Mouse (Mus musculus) right cerebral cortex, adult 18-20 months (tissue): ENCODE data around the gene Saxo1.

Experiments
- DNase-seq: peaks from one replicate; pipeline ENCODE4 v3.0.0; 2022; ENCODE audit warnings: mixed read lengths

Saxo1 gene

GRCm38 (mm10) chr4:86558228-86558627 is at the start of gene Saxo1:
Gene Saxo1 (minus strand): TSS chr4:86558328.
- DNase-seq = no peak

GRCm38 (mm10) chr4:86591304-86591703 is 33.2 kb upstream of the Saxo1 start:
- DNase-seq = no peak

DNA sequence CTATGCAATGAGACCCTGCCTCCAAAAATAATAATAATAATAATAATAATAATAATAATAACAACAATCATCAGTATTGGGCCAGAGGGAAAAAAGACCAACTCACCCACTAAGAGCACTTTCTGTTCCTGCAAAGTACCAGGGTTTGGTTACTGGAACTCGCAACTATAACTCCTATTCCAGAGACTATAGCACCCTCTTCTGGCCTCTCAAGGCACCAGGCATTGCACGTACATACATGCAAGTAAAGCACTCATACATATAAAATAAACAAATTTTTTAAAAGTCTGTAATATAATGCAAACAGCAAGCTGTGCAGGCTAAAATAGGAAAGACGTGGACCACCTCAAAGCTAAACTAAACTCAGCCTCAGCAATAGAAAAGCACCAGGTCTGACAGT is 30.1 kb upstream of the Saxo1 start:
- DNase-seq = no peak

GRCm38 (mm10) chr4:86580591-86580990 is 22.5 kb upstream of the Saxo1 start:
- no peak for DNase-seq

- no peak for DNase-seq
Measured at GRCm38 (mm10) chr4:86580056-86580455, 21.9 kb upstream of the Saxo1 start.

- DNase-seq = no peak
Measured at GRCm38 (mm10) chr4:86576630-86577225, 18.6 kb upstream of the Saxo1 start.

DNA sequence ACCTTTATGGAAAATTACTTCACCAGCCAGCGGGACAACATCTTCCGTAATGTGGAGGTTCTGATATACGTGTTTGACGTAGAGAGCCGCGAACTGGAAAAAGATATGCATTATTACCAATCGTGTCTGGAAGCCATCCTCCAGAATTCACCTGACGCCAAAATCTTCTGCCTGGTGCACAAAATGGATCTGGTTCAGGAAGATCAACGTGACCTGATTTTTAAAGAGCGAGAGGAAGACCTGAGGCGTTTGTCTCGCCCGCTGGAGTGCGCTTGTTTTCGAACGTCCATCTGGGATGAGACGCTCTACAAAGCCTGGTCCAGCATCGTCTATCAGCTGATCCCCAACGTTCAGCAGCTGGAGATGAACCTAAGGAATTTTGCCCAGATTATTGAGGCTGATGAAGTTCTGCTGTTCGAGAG is 18.0 kb upstream of the Saxo1 start:
- peak; percentile 48 for DNase-seq

- peak; percentile 95 for DNase-seq
Measured at GRCm38 (mm10) chr4:86575283-86575983, 17.3 kb upstream of the Saxo1 start, which contains the start of gene Rraga. Gene Rraga (plus strand): TSS chr4:86575668.

- DNase-seq = no peak
Measured at GRCm38 (mm10) chr4:86574939-86575282, 16.8 kb upstream of the Saxo1 start.

- no peak for DNase-seq
Measured at GRCm38 (mm10) chr4:86561061-86561460, 2.9 kb upstream of the Saxo1 start.

DNA sequence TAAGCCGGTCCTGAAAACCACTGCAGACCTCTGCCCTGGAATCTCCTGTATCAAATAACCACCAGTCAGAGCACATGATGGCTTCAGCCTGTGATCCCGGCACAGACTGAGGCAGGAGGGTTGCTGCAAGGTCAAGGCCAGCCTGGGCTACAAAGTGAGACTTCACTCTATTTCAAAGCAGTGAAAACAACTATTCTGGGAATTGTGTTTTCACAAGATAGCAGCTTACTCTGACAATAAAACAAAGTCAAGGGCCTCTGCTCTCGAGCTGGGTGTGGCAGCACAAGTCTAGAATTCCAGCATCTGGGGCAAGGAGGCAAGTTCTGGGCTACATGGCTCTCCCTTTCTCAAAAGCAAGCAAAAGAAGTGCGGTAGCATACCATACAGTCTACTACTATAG is 878 bp upstream of the Saxo1 start:
- DNase-seq = no peak

DNA sequence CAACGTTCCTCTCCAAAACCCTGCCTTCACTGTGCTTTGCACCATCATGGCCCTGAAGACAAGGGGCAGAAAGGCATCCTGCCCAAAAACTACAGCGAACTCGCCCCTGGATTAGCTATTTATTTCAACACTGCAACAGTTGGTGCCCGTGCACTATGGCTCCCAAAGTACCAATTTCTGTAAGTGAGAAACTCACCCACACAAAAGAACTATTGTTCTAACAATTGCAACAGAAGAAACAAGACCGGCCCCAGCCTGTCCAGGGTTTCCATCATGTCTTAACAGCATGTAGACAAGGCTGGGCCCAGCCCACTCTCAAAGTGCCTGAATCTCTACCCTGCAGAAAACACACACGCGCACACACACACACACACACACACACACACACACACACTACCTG is 757 bp downstream of the Saxo1 start:
- DNase-seq = no peak

- peak; percentile 13 for DNase-seq
Measured at GRCm38 (mm10) chr4:86555035-86555707, 3.0 kb downstream of the Saxo1 start.

DNA sequence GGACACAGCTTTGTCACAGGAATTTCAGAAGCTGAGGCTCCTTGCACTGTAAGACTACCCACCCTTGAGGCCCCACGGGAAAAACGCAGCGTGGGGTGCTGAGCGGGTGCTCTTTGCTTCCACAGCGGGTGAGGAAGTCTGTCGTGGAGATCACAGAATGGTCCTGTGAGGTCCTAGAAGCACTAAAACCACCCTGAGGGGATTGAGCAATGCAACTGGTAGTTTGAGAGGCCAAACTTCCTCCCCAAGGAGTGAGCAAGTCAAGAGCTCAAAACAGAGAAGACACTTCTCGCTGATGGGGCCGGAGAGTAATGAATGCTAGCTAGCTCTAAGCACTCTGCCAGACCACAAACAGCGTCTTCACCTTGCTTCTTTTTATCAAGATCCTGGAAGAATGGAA is 9.8 kb downstream of the Saxo1 start:
- no peak for DNase-seq

- no peak for DNase-seq
Measured at GRCm38 (mm10) chr4:86545615-86546014, 12.5 kb downstream of the Saxo1 start.

DNA sequence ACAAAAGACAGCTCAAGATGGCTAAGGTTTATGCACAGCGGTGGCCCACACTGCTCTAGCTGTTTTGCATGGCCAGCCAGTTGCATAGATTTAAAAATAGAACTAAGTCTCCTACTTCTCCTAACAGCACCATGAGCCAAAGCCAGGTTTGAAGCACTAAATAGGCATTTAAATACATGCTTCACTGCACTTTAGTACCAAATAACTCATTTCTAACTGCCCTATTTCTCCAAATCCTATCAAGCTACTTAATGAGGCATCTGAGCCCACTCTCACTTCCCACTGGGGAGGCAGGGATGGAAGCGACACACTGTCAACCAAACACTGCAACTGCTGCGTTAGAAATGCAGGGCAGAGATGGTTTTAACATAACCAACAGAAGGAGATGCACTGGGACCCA is 14.1 kb downstream of the Saxo1 start:
- no peak for DNase-seq

DNA sequence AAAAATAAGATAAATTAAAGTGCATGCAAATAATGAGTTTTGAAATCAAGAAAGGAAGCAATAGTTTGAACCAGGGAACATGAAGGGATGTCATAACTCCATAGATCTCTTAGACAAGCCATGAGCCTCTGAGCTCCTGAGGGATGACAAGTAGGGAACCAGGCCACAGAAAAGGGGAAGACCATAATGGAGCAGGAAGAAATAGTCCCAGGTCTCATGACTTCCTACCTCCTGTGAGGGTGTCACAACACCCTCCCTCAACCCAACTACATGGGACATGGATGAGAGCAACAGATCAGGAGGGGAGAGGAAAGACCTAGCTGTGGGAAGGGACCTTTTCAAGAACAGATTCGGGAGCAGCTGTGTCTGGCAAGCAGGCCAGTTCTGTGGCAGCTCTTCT is 16.6 kb downstream of the Saxo1 start:
- DNase-seq = no peak

DNA sequence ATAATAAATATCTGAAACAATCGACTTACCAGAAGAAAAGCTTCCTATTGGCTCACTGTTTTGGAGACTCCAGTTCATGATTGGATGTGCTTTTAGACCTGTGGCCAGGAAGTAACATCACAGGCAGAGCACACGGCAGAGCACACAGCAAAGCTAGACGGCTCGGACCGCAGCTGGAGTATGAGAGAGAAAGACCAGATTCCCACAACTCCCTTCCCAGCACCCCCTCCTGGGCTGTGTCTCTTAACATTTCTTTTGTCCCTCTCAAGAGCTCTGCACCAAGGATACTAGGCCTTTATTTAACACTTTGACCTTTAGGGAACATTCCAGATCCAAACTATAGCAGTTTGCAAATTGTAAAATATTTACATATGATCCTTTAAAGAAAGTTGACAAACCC is 19.2 kb downstream of the Saxo1 start:
- DNase-seq = no peak

- no peak for DNase-seq
Measured at GRCm38 (mm10) chr4:86537972-86538371, 20.2 kb downstream of the Saxo1 start.

GRCm38 (mm10) chr4:86534091-86534481 is 24.0 kb downstream of the Saxo1 start:
- DNase-seq = no peak

- no peak for DNase-seq
Measured at GRCm38 (mm10) chr4:86533406-86534090, 24.6 kb downstream of the Saxo1 start.

DNA sequence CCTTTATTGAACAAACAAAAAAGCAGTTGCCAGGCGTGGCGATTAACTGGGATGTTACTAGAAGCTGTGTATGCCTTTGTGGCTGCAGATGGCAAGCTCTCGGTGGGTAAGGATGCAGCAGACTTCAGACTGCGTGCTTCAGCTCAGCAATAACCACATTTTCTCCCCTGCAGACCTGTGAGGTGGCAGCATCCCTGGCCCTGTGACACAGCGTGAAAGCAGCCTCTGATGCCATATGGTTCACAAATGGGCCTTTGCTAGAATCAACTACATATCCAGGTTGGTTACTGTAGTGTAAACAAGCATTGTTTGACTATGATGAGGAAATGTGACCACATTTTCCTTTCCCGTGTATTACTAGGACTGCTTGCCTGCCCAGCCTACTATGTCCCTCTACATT is 29.0 kb downstream of the Saxo1 start:
- DNase-seq = no peak
